Mouse (Mus musculus): ENCODE results near the gene Borcs8.

The Borcs8 gene

DNA sequence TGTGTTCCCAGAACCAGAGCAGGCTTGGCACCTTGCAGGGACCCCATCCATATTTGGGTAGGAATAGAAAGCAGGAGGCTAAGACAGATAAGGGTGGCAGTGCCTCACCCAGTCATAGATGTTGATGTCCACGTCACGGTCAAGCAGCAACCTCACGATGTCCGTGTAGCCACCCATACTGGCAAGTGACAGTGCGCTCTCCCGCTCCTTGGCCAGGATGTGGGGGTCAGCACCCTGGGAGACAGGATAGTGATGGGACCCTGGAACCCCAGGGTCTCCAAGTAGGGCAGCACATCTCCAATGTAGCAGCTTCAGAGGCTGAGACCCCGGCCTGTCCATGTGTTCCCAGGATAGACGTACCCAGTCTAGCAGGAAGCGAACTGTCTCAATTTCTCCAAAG lies 4.4 kb upstream of the Borcs8 start:
- no peak for DNase-seq

DNA sequence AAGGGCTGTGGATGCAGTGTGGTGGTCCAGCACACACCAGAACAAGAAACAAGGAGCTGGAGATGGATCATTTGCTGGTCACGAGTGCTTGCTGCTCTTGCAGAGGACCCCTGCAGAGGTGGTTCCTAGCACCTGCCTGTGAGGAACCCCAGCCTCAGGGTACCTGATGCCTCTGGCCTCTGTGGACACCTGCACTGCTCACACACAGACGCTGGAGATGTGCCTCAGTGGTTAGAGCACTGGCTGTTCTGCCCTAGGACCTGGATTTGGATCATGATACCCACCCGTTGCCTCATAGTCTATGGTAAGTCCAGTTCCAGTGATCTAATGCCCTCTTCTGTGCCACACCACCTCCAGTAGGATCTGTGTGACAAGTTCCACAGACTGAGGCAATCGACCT lies 2.7 kb upstream of the Borcs8 start:
- no peak for DNase-seq

DNA sequence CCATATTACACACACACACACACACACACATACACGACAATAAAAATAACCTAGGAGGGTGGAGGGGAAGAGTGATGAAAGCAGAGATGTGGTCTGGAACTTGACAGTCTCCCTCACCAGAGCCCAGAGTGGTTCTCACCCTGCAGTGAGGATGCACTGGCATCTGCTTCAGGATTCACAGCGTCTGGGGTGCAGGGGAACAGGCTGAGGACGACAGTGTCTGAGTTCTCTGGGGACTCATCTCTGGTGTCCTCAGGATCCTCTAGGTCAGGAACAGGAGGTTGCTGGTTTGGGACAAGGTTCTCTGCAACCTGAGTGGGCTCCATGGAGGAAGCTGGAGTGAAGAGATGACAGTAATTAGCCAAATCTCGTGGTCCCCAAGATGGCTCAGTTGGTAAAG lies 1.4 kb upstream of the Borcs8 start:
- DNase-seq: no peak

DNA sequence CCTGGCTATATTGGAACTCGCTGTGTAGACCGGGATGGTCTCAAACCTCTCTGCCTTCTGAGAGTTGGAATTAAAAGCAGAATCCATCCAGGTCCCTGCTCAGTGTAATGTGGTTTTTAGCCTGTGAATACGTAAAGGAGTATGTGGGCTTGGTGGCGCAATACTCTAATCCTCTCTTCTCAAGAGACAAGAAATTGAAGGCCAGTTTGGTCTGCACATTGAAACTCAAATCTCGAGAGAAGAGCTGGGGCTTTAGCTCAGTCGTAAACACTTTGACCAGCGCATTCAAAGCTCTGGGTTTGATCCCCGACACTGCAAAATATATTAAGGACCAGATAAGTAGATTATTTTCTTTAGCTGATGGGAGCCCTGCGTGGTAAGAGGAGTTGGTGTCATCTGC lies 682 bp downstream of the Borcs8 start:
- no peak for DNase-seq

DNA sequence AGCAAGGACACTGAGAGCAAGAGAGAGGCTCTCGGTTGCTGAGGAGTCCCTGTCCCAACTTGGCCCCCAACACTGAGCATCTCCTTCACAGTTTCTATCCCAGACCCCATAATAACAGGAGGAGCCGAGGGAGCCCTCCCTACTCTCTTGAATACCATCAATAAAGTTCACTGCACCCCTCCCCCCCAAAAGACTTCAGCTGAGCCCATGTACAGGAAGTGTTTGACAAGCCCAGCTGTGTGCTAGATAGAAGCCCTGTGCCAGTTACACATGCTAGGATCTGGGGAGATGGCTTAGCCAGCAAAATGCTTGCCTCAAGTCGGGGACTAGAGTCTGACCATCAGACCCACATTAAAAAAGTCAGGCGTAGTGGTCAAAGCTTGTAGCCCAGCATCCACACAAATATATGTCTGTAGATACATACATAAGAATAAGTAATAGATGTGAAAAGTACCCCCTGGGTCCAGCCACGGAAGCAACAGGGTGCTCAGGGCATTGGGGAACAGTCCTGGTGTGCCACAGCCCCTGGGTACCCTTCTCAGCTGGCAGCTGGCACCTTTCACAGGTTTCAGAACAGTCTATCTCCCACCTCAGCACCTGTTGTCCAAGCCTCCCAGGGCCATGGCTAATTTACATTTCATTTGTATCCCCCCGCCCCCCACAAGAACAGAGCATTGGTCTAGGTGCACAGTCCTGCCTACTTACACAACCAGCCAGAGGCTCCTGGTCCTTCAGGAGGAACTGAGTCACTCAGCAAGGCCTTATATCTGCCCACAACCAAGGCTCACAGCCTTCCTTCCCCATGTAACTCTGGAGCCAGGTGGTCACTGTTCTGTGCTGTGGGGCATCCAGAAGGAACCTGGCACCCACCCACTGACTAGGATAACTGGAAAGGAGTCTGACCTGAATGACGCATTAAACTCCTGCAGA lies 8.6 kb downstream of the Borcs8 start:
- DNase-seq: no peak

DNA sequence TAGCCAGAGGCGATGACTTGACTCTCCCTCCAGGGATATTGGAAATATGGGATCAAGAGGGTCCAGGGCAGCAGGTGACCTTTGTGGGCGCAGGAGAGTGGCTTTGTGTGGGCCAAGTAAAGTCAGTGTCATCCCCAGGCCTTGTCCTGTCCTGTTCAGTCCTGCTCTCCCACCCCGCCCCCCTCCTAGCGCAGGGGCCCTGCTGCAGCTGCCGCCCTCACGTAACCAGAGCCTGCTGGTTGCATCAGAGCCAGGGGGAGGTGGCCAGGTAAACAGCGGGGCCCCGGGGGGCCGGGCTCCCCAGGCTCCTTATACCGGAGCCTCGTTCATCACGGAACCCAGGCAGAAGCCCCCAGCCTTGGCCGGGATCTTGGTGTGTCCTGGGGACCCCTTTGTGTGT lies 10.9 kb downstream of the Borcs8 start:
- DNase-seq: no peak

DNA sequence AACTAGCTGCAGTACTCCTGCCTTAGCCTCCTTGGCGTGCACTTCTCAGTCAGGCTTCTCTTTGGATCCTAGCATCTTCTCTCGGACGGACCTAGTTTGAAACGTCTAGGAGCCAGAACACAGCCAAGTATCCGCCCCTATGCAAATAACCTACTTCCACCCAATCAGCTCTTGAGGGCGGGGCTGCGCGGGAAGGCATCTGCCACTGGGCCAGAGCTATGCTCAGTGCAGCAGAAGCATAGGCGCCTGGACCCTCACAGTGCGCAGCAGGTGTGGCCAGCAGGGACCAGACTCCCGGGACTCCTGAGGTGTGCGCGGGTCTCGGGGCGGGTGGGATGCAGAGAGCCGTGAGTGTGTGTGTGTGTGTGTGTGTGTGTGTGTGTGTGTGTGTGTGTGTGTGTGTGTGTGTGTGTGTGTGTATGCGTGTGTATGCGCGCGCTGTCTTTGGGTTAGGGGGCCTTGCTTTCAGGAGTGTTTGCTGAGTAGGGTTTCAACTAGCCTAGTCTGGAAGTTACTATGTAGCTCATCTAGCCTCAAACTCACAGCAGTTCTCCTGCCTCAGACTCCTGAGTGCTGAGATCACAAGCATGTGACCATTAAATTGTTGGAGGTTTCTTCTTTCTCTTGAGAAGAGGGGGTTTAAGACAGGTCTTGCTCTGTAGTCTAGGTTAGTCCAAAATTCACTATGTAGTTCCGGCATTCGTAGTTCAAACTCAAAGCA lies 13.4 kb downstream of the Borcs8 start:
- peak; percentile 56 to 68 for DNase-seq

DNA sequence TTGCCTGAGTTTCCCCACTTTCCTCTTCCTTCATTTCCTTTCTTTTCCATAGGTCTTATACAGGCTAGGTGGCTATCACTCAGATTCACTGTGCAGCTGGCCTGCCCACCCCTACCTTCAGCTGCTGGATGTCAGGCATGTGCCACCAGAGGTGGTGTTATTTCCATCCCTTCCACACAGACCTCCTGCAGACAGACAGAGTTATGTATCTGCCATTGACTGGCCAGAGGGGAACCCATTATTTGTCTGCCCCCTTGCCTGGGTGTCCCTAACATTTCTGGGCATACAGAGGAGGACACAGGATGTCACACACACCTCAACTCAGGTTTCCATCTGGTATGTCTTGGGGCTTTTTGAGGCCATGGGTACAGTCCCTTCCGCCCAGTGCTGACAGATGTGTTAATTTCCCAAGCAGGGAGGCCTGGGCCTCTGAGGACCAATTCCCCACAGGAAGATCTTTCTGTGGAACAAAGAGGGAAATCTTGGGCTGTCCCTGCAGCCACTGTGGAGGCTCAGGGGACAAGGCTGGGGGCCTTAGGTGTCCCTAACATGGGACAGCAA lies 18.0 kb downstream of the Borcs8 start:
- DNase-seq: no peak

DNA sequence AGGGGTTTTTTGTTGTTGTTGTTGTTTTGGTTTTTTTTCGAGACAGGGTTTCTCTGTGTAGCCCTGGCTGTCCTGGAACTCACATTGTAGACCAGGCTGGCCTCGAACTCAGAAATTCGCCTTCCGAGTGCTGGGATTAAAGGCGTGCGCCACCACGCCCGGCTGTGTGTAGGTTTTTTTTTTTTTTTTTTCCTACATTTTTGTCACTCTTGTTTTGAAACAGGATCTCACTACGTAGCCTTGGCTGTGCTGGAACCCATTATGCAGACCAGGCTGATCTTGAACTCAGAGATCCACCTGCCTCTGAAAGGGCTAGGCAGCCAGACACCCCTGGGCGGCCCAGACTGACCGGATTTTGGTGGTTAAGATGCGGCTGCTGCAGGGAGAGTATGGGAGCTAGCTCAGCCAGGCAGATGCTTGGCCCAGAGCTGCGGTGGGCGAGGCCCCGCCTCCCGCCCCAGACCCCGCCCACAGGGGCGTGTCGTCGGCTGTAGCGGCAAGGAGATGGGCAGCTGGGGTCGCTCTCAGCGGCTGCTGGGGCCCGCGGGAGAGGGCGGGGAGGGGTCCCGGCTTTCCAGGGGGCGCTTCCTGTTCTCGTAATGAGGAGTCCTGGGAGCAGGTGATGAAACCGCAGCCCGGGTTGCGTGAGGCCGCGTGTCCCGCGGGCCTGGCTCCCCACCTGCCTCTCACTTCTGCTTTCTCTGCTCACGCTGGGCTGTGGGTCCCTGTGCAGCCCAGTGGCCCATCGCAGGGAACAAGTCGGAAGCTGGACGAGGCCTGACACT lies 19.0 kb downstream of the Borcs8 start:
- DNase-seq: peak; percentile 66 to 84

DNA sequence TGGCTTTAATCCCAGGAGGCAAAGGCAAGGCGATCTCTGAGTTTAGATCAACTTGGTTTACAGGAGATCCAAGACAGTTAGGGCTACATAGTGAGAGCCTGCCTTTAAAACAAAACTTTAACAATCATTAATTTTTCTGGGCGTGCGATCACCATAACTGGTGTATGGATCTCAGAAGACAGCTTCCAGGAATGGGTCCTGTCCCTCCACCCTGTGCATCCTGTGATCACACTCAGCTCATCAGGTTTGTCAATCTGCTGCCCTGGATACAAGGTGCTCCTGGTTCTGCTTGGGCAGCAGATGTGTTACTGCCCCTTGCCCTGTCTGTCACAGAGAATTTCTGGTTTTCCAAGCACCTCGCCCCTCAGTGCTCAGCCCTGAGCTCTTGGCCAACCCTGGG lies 19.9 kb downstream of the Borcs8 start:
- DNase-seq: no peak

DNA sequence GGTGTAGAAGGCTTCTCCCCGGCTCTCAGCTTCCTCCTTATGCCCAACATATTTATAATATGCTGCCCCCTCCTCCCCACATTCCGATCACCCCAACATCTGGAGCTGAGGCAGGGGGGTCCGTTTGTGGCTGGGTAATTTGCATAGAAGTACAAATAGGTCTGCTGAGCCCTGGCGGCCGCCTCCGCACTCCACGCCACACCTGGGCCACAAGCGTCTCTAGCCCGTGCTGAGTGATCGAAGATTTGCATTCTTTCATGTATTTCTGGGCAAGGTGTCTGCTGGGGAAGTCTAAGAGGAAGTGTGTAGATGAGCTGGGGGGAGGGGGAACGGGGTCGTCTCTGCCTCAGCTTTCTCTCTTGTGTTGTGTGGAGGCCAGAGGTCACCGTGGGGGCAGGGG lies 20.7 kb downstream of the Borcs8 start:
- DNase-seq: peak; percentile 64 to 67

DNA sequence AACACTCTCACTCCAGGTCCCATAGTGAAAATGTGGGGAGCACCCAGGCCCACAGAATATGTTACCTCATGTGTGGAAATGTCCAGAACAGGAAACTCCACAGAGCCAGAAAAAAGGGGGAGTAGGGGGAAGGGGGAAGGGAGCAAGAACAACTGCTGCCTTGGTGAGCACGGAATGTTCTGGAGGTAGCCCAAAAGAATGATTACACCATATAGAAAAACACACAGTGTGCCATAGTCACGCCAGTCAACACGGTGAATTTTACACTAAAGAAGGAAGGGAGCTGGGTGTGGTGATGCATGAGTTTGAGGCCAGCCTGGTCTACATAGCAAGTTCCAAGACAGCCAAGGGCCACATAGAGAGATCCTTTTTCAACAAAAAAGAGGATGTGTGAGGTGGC lies 24.0 kb downstream of the Borcs8 start:
- DNase-seq: no peak

DNA sequence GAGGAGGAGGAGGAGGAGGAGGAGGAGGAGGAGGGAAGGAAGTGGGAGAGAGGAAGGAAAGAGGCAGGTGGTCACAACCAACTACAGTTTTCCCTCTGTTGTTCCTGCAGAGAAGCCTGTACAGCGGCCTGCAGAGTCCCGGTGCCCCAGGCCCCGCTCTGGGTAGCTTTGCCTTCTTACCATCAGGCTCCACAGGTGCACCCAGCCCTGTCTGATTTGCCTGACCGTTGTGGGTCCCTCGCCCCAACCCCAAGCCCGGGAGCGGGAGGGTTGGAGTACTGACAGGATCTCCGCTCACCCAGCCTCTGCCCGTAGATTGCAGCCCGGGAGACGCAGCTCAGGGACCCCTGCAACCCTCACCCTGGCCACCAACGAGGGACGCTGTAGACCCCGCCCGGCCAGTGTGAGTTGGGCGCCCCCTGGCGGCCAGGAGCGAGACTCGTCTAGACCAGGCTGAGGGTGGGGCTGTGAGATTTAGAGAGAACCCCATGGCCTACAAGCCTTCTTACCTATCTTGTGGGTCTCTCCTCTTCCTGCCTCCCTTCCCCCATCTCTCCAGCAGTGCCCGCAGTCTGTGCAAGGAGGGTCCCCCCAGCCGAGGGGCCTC lies 27.3 kb downstream of the Borcs8 start:
- DNase-seq: peak; percentile 54 to 80

DNA sequence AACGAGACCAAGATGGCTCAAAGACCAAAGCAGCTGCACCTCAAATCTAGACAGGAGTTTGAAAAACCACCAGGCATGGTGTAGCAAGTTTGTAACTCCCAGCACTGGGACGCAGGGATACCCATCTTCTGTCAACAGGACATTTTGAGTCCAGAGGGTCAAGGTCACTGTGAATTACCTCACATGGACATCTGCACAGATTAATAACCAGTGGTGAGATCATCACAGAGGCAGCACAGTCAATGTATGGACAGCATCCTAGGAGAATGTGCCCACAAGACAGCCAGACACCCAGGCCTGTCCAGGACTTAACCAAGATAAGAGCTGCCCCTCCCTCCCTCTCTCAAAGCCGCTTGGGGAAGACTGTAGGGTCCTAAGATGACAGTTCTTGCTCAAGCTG lies 30.8 kb downstream of the Borcs8 start:
- no peak for DNase-seq

DNA sequence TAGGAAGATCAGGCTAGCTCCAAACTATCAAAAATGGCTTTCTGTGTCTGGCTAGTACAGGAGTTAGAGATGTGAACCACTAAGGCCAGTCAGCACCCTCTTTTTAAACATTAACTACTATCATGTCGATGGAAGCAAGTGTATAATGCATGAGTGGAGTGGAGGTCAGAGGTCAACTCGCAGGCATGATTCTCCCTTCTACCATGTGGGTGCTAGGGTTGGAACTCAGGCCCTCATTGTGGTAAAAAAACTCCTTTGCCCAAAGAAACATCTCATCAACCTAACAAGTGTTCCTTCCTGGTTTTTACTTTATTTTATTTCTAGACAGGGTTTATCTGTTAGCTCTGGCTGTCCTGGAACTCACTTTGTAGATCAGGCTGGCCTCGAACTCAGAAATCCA lies 31.4 kb downstream of the Borcs8 start:
- no peak for DNase-seq

DNA sequence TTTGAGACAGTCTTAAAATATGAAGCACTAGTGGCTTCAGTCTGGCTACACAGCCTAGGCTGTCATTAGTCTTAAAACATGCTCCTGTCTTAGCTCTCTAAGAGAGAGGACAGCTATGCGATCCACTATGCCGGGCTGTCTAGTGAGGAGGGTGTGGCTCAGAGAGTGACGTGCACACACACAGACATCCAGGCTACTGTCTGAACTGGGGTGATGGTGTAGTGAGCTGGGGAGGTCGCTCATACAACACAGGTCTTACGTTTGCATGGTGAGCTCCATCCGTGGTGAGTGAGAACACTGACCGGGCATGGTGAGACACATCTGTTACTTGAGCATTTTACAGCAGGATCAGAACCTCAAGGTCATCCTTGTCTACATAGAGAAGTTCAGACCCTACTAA lies 31.9 kb downstream of the Borcs8 start:
- no peak for DNase-seq

DNA sequence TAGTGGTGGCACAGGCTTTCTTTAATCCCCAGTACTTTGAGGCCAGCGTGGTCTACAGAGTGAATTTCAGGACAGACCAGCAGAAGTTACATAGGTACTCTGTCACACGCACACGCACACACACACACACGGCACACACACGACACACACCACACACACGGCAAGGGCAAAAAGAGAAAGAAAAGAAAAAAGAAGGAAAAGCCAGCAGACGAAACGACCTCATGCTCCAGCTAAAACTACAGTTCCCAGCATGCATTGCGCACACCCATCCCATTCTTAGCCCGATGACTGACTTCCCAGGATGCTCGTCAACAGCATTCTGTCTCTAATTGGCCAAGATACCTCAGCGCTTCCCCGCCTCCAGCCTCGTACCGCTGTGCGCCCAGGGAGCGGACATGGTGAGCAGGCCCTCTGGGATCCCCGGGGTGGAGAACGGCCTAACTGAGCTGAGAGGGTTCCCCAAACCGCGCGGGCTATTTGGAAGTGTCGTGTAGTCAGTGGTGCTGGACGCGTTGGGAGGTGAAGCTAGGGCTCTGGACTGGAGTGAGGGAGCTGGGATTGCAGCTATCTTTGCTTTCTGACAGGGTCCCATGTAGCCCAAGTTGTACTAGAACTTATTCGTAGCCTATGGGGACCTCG lies 32.9 kb downstream of the Borcs8 start, which contains the start of gene Tmem161a:
Gene Tmem161a (plus strand): TSS at position 314 of the 639 bp plus-strand sequence.
- peak; percentile 78 to 80 for DNase-seq

DNA sequence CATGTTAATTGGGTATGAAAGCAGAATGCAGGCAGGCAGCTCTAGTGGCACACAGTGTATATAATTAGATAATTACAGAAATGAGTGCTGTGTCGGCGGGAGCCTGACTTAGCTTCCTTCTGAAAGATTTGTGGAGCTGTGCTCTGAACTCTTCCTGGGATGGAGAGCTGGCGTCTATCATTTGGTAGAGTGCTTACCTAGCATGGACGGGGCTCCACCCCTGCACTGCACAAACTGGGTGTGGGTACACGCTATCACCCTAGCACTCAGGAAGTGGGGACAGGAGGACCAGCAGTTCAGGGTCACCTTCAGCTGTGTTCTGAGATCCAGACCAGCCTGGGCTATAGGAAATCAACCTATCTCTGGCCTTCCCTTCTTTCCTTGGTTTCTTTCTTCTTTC lies 34.0 kb downstream of the Borcs8 start:
- no peak for DNase-seq

DNA sequence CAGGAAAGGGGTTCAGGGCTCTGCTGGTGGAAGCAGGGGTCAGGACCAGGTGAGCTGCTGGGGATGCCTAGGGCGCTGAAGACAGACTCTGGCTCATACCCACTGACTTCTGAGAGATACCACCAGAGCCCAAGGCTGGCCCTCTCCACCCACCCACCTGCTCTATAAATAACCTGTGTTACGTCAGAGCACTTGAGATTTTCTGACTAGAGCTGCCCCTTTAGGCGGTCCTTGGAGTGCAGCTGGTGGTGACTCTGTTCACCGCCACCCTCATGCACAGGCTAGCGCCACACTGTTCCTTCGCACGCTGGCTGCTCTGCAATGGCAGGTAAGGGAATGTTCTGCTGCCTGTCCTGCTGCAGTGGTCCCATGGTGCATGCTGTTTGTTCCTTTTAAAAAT lies 34.8 kb downstream of the Borcs8 start:
- DNase-seq: no peak

DNA sequence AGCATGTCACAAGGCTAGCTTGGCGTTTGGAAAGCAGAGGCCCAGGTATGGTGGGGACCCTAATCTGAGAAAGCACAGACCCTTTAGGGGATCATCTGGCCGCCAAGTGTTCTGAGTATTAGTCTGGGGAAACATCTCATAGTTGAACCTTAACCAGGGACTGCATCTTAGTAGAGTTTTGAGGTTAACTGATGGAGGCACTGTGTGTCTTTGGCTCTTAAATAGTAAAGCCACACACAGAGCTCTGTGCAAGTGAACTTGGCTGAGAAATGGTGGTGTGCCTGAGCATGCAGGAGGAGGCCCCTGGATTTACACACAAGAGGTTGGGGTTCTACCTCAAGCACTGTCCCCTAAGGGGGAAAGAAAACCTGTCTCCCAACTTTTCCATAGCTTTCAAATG lies 38.9 kb downstream of the Borcs8 start:
- DNase-seq: no peak

DNA sequence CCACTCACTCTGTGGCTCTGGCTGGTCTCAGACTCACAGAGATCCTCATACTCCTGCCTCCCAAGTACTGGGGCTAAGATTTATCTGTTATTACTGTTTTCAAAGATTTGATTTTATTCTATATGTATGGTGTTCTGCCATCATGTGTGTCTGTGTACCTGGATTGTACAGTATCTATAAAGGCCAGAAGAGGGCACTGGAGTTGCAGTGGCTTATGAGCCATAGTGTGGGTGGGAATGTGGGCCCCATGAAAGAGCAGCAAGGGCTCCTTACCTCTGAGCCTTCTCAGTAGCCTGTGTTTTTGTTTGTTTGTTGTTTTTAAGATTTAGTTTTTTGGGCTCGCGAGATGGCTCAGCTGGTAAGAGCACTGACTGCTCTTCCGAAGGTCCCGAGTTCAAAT lies 39.8 kb downstream of the Borcs8 start:
- no peak for DNase-seq
